Mouse (Mus musculus): ENCODE measurements at regions not wholly inside any gene's neighbourhood (a gene's known extent, or its start where the extent isn't known, plus 50 kb on each side); places are given as distances from the start of the nearest gene placed in this dataset.

- no peak for ATAC-seq
- Histone ChIP-seq H3K4me1 (replicated peaks; ENCODE audit: control insufficient read depth, insufficient read depth, low read length) (no peaks in the 10 kb centered on the region), H3K27ac (ENCODE audit: low read length) (no peak overlapping the region), H3K4me2 (ENCODE audit: low read length) (no peak overlapping the region), H3K9ac (replicated peaks; ENCODE audit: low read depth, low read length) (no peak overlapping the region), H3K27me3 (replicated peaks; ENCODE audit: control insufficient read depth, insufficient read depth, low read length) (no peaks in the 10 kb centered on the region), H3K9me3 (ENCODE audit: control insufficient read depth, low read length) (no peaks in the 10 kb centered on the region), H3K4me3 (replicated peaks; ENCODE audit: low read length) (no peak overlapping the region), H3K36me3 (ENCODE audit: control insufficient read depth, insufficient read depth) (no peaks in the 10 kb centered on the region)
- WGBS = 95% methylated on average over 10 of the region's 10 CpGs
These were observed 103.1 kb upstream of the Mdm1 start for GRCm38 (mm10) chr10:118038465-118038864.

- WGBS = 87% methylated on average over 4 of the region's 4 CpGs
- no peaks in the 10 kb centered on the region for H3K36me3 ChIP-seq (ENCODE audit: control insufficient read depth, insufficient read depth)
- ATAC-seq = no peak
- H3K9me3 ChIP-seq (ENCODE audit: control insufficient read depth, low read length) = no peaks in the 10 kb centered on the region
- no peak overlapping the region for H3K9ac ChIP-seq (replicated peaks; ENCODE audit: low read depth, low read length)
- no peak overlapping the region for H3K4me2 ChIP-seq (ENCODE audit: low read length)
- no peak overlapping the region for H3K27ac ChIP-seq (ENCODE audit: low read length)
- no peak overlapping the region for H3K4me3 ChIP-seq (replicated peaks; ENCODE audit: low read length)
- no peaks in the 10 kb centered on the region for H3K27me3 ChIP-seq (replicated peaks; ENCODE audit: control insufficient read depth, insufficient read depth, low read length)
- H3K4me1 ChIP-seq (replicated peaks; ENCODE audit: control insufficient read depth, insufficient read depth, low read length) = peaks cover 3% of the 10 kb centered on the region; the same call in 1 of the 2 replicates
These were observed 102.6 kb upstream of the Mdm1 start for GRCm38 (mm10) chr10:118039056-118039455.

GRCm38 (mm10) chr10:118041068-118041467 lies 100.5 kb upstream of the Mdm1 start:
- peaks cover 9% of the 10 kb centered on the region for H3K4me1 ChIP-seq (replicated peaks; ENCODE audit: control insufficient read depth, insufficient read depth, low read length)
- no peak overlapping the region for H3K9ac ChIP-seq (replicated peaks; ENCODE audit: low read depth, low read length)
- no peak overlapping the region for H3K4me2 ChIP-seq (ENCODE audit: low read length)
- no peaks in the 10 kb centered on the region for H3K9me3 ChIP-seq (ENCODE audit: control insufficient read depth, low read length)
- H3K36me3 ChIP-seq (ENCODE audit: control insufficient read depth, insufficient read depth) = no peaks in the 10 kb centered on the region
- H3K27me3 ChIP-seq (replicated peaks; ENCODE audit: control insufficient read depth, insufficient read depth, low read length) = no peaks in the 10 kb centered on the region
- no peak overlapping the region for H3K27ac ChIP-seq (ENCODE audit: low read length)
- ATAC-seq = no peak
- no peak overlapping the region for H3K4me3 ChIP-seq (replicated peaks; ENCODE audit: low read length)
- WGBS = 91% methylated on average over 3 of the region's 3 CpGs

- Histone ChIP-seq H3K9me3 (ENCODE audit: control insufficient read depth, low read length) (no peaks in the 10 kb centered on the region), H3K4me1 (replicated peaks; ENCODE audit: control insufficient read depth, insufficient read depth, low read length) (peaks cover 9% of the 10 kb centered on the region), H3K4me2 (ENCODE audit: low read length) (no peak overlapping the region), H3K4me3 (replicated peaks; ENCODE audit: low read length) (no peak overlapping the region), H3K9ac (replicated peaks; ENCODE audit: low read depth, low read length) (no peak overlapping the region), H3K36me3 (ENCODE audit: control insufficient read depth, insufficient read depth) (no peaks in the 10 kb centered on the region), H3K27ac (ENCODE audit: low read length) (no peak overlapping the region), H3K27me3 (replicated peaks; ENCODE audit: control insufficient read depth, insufficient read depth, low read length) (no peaks in the 10 kb centered on the region)
- ATAC-seq = no peak
- WGBS = 63% methylated on average over 13 of the region's 13 CpGs
These were observed 97.8 kb upstream of the Mdm1 start for GRCm38 (mm10) chr10:118043761-118044160.

- Histone ChIP-seq H3K9me3 (ENCODE audit: control insufficient read depth, low read length) (no peaks in the 10 kb centered on the region), H3K4me1 (replicated peaks; ENCODE audit: control insufficient read depth, insufficient read depth, low read length) (peaks cover 9% of the 10 kb centered on the region), H3K4me2 (ENCODE audit: low read length) (no peak overlapping the region), H3K9ac (replicated peaks; ENCODE audit: low read depth, low read length) (no peak overlapping the region), H3K36me3 (ENCODE audit: control insufficient read depth, insufficient read depth) (no peaks in the 10 kb centered on the region), H3K27ac (ENCODE audit: low read length) (no peak overlapping the region), H3K27me3 (replicated peaks; ENCODE audit: control insufficient read depth, insufficient read depth, low read length) (no peaks in the 10 kb centered on the region), H3K4me3 (replicated peaks; ENCODE audit: low read length) (no peak overlapping the region)
- no peak; the same call in 1 of the 2 replicates for ATAC-seq
- WGBS = 8% methylated on average over 3 of the region's 3 CpGs
These were observed 96.8 kb upstream of the Mdm1 start for GRCm38 (mm10) chr10:118044840-118045239.

- H3K27me3 ChIP-seq (replicated peaks; ENCODE audit: control insufficient read depth, insufficient read depth, low read length) = no peaks in the 10 kb centered on the region
- no peak overlapping the region for H3K9ac ChIP-seq (replicated peaks; ENCODE audit: low read depth, low read length)
- no peak for ATAC-seq
- H3K36me3 ChIP-seq (ENCODE audit: control insufficient read depth, insufficient read depth) = no peaks in the 10 kb centered on the region
- peaks cover 9% of the 10 kb centered on the region for H3K4me1 ChIP-seq (replicated peaks; ENCODE audit: control insufficient read depth, insufficient read depth, low read length)
- no peak overlapping the region for H3K4me2 ChIP-seq (ENCODE audit: low read length)
- WGBS = 83% methylated on average over 2 of the region's 2 CpGs
- no peak overlapping the region for H3K27ac ChIP-seq (ENCODE audit: low read length)
- no peaks in the 10 kb centered on the region for H3K9me3 ChIP-seq (ENCODE audit: control insufficient read depth, low read length)
- no peak overlapping the region for H3K4me3 ChIP-seq (replicated peaks; ENCODE audit: low read length)
These were observed 96.2 kb upstream of the Mdm1 start for GRCm38 (mm10) chr10:118045427-118045826.

- H3K4me2 ChIP-seq (ENCODE audit: low read length) = no peak overlapping the region
- no peak overlapping the region for H3K4me3 ChIP-seq (replicated peaks; ENCODE audit: low read length)
- H3K4me1 ChIP-seq (replicated peaks; ENCODE audit: control insufficient read depth, insufficient read depth, low read length) = peaks cover 9% of the 10 kb centered on the region
- H3K9ac ChIP-seq (replicated peaks; ENCODE audit: low read depth, low read length) = no peak overlapping the region
- no peaks in the 10 kb centered on the region for H3K36me3 ChIP-seq (ENCODE audit: control insufficient read depth, insufficient read depth)
- H3K27ac ChIP-seq (ENCODE audit: low read length) = no peak overlapping the region
- H3K27me3 ChIP-seq (replicated peaks; ENCODE audit: control insufficient read depth, insufficient read depth, low read length) = no peaks in the 10 kb centered on the region
- H3K9me3 ChIP-seq (ENCODE audit: control insufficient read depth, low read length) = no peaks in the 10 kb centered on the region
- no peak for ATAC-seq
- 72% methylated on average over 4 of the region's 4 CpGs for WGBS
These were observed 95.3 kb upstream of the Mdm1 start for GRCm38 (mm10) chr10:118046328-118046727.

GRCm38 (mm10) chr10:118046831-118047230 lies 94.8 kb upstream of the Mdm1 start:
- WGBS = 96% methylated on average over 1 of the region's 1 CpGs
- H3K4me3 ChIP-seq (replicated peaks; ENCODE audit: low read length) = no peak overlapping the region
- no peaks in the 10 kb centered on the region for H3K9me3 ChIP-seq (ENCODE audit: control insufficient read depth, low read length)
- no peak overlapping the region for H3K9ac ChIP-seq (replicated peaks; ENCODE audit: low read depth, low read length)
- no peaks in the 10 kb centered on the region for H3K36me3 ChIP-seq (ENCODE audit: control insufficient read depth, insufficient read depth)
- peaks cover 9% of the 10 kb centered on the region for H3K4me1 ChIP-seq (replicated peaks; ENCODE audit: control insufficient read depth, insufficient read depth, low read length)
- no peak overlapping the region for H3K27ac ChIP-seq (ENCODE audit: low read length)
- no peak overlapping the region for H3K4me2 ChIP-seq (ENCODE audit: low read length)
- no peaks in the 10 kb centered on the region for H3K27me3 ChIP-seq (replicated peaks; ENCODE audit: control insufficient read depth, insufficient read depth, low read length)
- no peak for ATAC-seq

GRCm38 (mm10) chr10:118049330-118049729 lies 92.3 kb upstream of the Mdm1 start:
- no peaks in the 10 kb centered on the region for H3K9me3 ChIP-seq (ENCODE audit: control insufficient read depth, low read length)
- WGBS = 87% methylated on average over 10 of the region's 10 CpGs
- no peaks in the 10 kb centered on the region for H3K27me3 ChIP-seq (replicated peaks; ENCODE audit: control insufficient read depth, insufficient read depth, low read length)
- ATAC-seq = no peak
- H3K9ac ChIP-seq (replicated peaks; ENCODE audit: low read depth, low read length) = no peak overlapping the region
- no peak overlapping the region for H3K4me3 ChIP-seq (replicated peaks; ENCODE audit: low read length)
- peaks cover 6% of the 10 kb centered on the region for H3K4me1 ChIP-seq (replicated peaks; ENCODE audit: control insufficient read depth, insufficient read depth, low read length)
- H3K36me3 ChIP-seq (ENCODE audit: control insufficient read depth, insufficient read depth) = no peaks in the 10 kb centered on the region
- H3K4me2 ChIP-seq (ENCODE audit: low read length) = no peak overlapping the region
- H3K27ac ChIP-seq (ENCODE audit: low read length) = no peak overlapping the region

- Histone ChIP-seq H3K9ac (replicated peaks; ENCODE audit: low read depth, low read length) (no peak overlapping the region), H3K4me1 (replicated peaks; ENCODE audit: control insufficient read depth, insufficient read depth, low read length) (no peaks in the 10 kb centered on the region), H3K9me3 (ENCODE audit: control insufficient read depth, low read length) (no peaks in the 10 kb centered on the region), H3K27ac (ENCODE audit: low read length) (no peak overlapping the region), H3K36me3 (ENCODE audit: control insufficient read depth, insufficient read depth) (no peaks in the 10 kb centered on the region), H3K4me3 (replicated peaks; ENCODE audit: low read length) (no peak overlapping the region), H3K27me3 (replicated peaks; ENCODE audit: control insufficient read depth, insufficient read depth, low read length) (no peaks in the 10 kb centered on the region), H3K4me2 (ENCODE audit: low read length) (no peak overlapping the region)
- WGBS = 86% methylated on average over 5 of the region's 5 CpGs
- no peak for ATAC-seq
These were observed 91.4 kb upstream of the Mdm1 start for GRCm38 (mm10) chr10:118050152-118050641.

All from forebrain, embryonic 16.5 days (tissue).